Mouse (Mus musculus) midbrain, embryonic 13.5 days (tissue): ENCODE measurements at regions not wholly inside any gene's neighbourhood (a gene's known extent, or its start where the extent isn't known, plus 50 kb on each side); places are given as distances from the start of the nearest gene placed in this dataset.

Experiments
- ATAC-seq: fragments of 200-750 bp; cut with Nextera tagmentation; 2 replicates; pipeline ENCODE4 v1.8.0; 2017; ENCODE audit warnings: mild to moderate bottlenecking, moderate TSS enrichment, moderate library complexity
- H3K27ac ChIP-seq: fragments of 300-500 bp; sonication (generic); 2 replicates; pipeline ENCODE4 v1.5.1; 2015; ENCODE audit warnings: inconsistent platforms, mild to moderate bottlenecking, moderate library complexity
- H3K27me3 ChIP-seq: fragments of 300-500 bp; sonication (generic); 2 replicates; pipeline ENCODE4 v1.6.1; 2015; ENCODE audit warnings: mild to moderate bottlenecking, inconsistent platforms
- H3K36me3 ChIP-seq: fragments of 300-500 bp; sonication (generic); 2 replicates; pipeline ENCODE4 v1.6.1; 2015; ENCODE audit warnings: mild to moderate bottlenecking, inconsistent platforms
- H3K4me1 ChIP-seq: fragments of 300-500 bp; sonication (generic); replicated peaks from 2 replicates; pipeline ENCODE4 v1.6.1; 2015; ENCODE audit warnings: inconsistent platforms
- H3K4me2 ChIP-seq: fragments of 300-500 bp; sonication (generic); replicated peaks from 2 replicates; pipeline ENCODE4 v1.6.1; 2015; ENCODE audit warnings: moderate library complexity, mild to moderate bottlenecking, inconsistent platforms
- H3K4me3 ChIP-seq: fragments of 300-500 bp; sonication (generic); replicated peaks from 2 replicates; pipeline ENCODE4 v1.5.1; 2015; ENCODE audit warnings: mild to moderate bottlenecking, inconsistent platforms
- H3K9ac ChIP-seq: fragments of 300-500 bp; sonication (generic); replicated peaks from 2 replicates; pipeline ENCODE4 v1.6.1; 2015; ENCODE audit warnings: mild to moderate bottlenecking, inconsistent platforms
- H3K9me3 ChIP-seq: fragments of 300-500 bp; sonication (generic); 2 replicates; pipeline ENCODE4 v1.6.1; 2016; ENCODE audit warnings: mild to moderate bottlenecking, inconsistent platforms
- WGBS: fragments of 180-500 bp; shearing (Covaris S2); methylation state at CpG from one replicate; pipeline ENCODE4 v1.1.7; 2015; 5-methylcytosine and 5-hydroxymethylcytosine counted together

- no peaks in the 10 kb centered on the region for H3K9me3 ChIP-seq
- H3K27me3 ChIP-seq: peaks cover 91% of the 10 kb centered on the region
- no peaks in the 10 kb centered on the region for H3K36me3 ChIP-seq
- H3K4me2 ChIP-seq: no peak overlapping the region
- ATAC-seq: no peak
- H3K4me1 ChIP-seq: peaks cover 48% of the 10 kb centered on the region
- no peak overlapping the region for H3K27ac ChIP-seq
- no peak overlapping the region for H3K9ac ChIP-seq
- 80% methylated on average over 14 of the region's 14 CpGs for WGBS
- no peak overlapping the region for H3K4me3 ChIP-seq
Measured at GRCm38 (mm10) chr8:12330886-12331285, 52.3 kb downstream of the A230072I06Rik start.

GRCm38 (mm10) chr8:12331652-12332051 lies 53.0 kb downstream of the A230072I06Rik start:
- Histone ChIP-seq H3K36me3 (no peaks in the 10 kb centered on the region), H3K4me1 (peaks cover 44% of the 10 kb centered on the region)
- WGBS: 81% methylated on average over 7 of the region's 7 CpGs

GRCm38 (mm10) chr8:12334081-12334480 lies 55.5 kb downstream of the A230072I06Rik start:
- Histone ChIP-seq H3K4me2 (no peak overlapping the region), H3K4me1 (peaks cover 24% of the 10 kb centered on the region), H3K4me3 (no peak overlapping the region), H3K27ac (no peak overlapping the region), H3K9ac (no peak overlapping the region), H3K9me3 (no peaks in the 10 kb centered on the region), H3K36me3 (no peaks in the 10 kb centered on the region), H3K27me3 (peaks cover 96% of the 10 kb centered on the region)
- ATAC-seq: no peak
- WGBS: 49% methylated on average over 5 of the region's 5 CpGs

More at GRCm38 (mm10) chr8:12331652-12332051, 53.0 kb downstream of the A230072I06Rik start:
- Histone ChIP-seq H3K9me3 (no peaks in the 10 kb centered on the region), H3K27ac (no peak overlapping the region), H3K4me3 (no peak overlapping the region), H3K4me2 (no peak overlapping the region), H3K9ac (no peak overlapping the region), H3K27me3 (peaks cover 93% of the 10 kb centered on the region)
- no peak for ATAC-seq

- H3K27me3 ChIP-seq: peaks cover 96% of the 10 kb centered on the region
- H3K27ac ChIP-seq: no peak overlapping the region
- no peak overlapping the region for H3K4me3 ChIP-seq
- H3K9ac ChIP-seq: no peak overlapping the region
- H3K4me2 ChIP-seq: no peak overlapping the region
- ATAC-seq: no peak
- 40% methylated on average over 7 of the region's 7 CpGs for WGBS
- no peaks in the 10 kb centered on the region for H3K36me3 ChIP-seq
- H3K4me1 ChIP-seq: peaks cover 26% of the 10 kb centered on the region
- H3K9me3 ChIP-seq: no peaks in the 10 kb centered on the region
Measured at GRCm38 (mm10) chr8:12334605-12335004, 56.0 kb downstream of the A230072I06Rik start.

- peaks cover 83% of the 10 kb centered on the region for H3K27me3 ChIP-seq
- no peak overlapping the region for H3K27ac ChIP-seq
- H3K4me2 ChIP-seq: 0 out of 2 replicates have a peak overlapping the region, but pooled peaks have one; percentile 5
- H3K36me3 ChIP-seq: no peaks in the 10 kb centered on the region
- H3K4me1 ChIP-seq: peaks cover 18% of the 10 kb centered on the region
- ATAC-seq: peak; percentile 43; the same call in 1 of the 2 replicates
- WGBS: 33% methylated on average over 17 of the region's 17 CpGs
- no peak overlapping the region for H3K9ac ChIP-seq
- no peaks in the 10 kb centered on the region for H3K9me3 ChIP-seq
- H3K4me3 ChIP-seq: no peak overlapping the region
Measured at GRCm38 (mm10) chr8:12339149-12339924, 55.8 kb upstream of the Sox1 start.

GRCm38 (mm10) chr8:12340946-12341345 lies 54.1 kb upstream of the Sox1 start:
- Histone ChIP-seq H3K27ac (no peak overlapping the region), H3K27me3 (peaks cover 81% of the 10 kb centered on the region), H3K4me2 (no peak overlapping the region), H3K36me3 (no peaks in the 10 kb centered on the region), H3K9me3 (no peaks in the 10 kb centered on the region), H3K9ac (no peak overlapping the region), H3K4me3 (no peak overlapping the region), H3K4me1 (peaks cover 14% of the 10 kb centered on the region)
- WGBS: 89% methylated on average over 5 of the region's 5 CpGs
- ATAC-seq: no peak
